Mouse (Mus musculus) layer of hippocampus, postnatal 14 days (tissue): Measurements from ENCODE around the gene Dtnbp1. TPM values are rescaled to one million over a fixed set of nuclear protein-coding genes. Genes with fewer than 3 reads are reported as not detected.

Experiments used
- DNase-seq, 2 experiments: peaks; one replicate each; pipeline ENCODE4 v3.0.0; 2021 to 2022; ENCODE audit warnings: low spot score in 2 of 2, mixed read lengths in 1 of 2
- long read RNA-seq, 2 experiments: library from polyadenylated mRNA; stranded (forward); transcript quantifications; one replicate each; pipeline ENCODE4 v2.0.0; 2021
- total RNA-seq, 2 experiments: library from RNA; stranded (reverse); gene quantifications; 2 replicates each; pipeline ENCODE4 v1.2.3; 2021

Gene Dtnbp1
- total RNA-seq, result 10 to 100 TPM; 72.4 to 75.9 TPM
- long read RNA-seq, experiment 1, transcript Dtnbp1-201 (10 exons, 1,362 nt), result major isoform, 68 of 116 reads
- long read RNA-seq, experiment 1, transcript Dtnbp1-206 (4 exons, 797 nt), result minor isoform, 17 of 116 reads
- long read RNA-seq, experiment 1, partial matches to known transcripts, result 1 of 116 reads
- long read RNA-seq, experiment 1, other reads (novel, unspliced or antisense), result 29 of 116 reads
- long read RNA-seq, experiment 2, transcript Dtnbp1-206 (4 exons, 797 nt), result minor isoform, 38 of 165 reads
- long read RNA-seq, experiment 2, transcript Dtnbp1-201 (10 exons, 1,362 nt), result major isoform, 84 of 165 reads
- long read RNA-seq, experiment 2, partial matches to known transcripts, result 9 of 165 reads
- long read RNA-seq, experiment 2, other reads (novel, unspliced or antisense), result 33 of 165 reads

DNA sequence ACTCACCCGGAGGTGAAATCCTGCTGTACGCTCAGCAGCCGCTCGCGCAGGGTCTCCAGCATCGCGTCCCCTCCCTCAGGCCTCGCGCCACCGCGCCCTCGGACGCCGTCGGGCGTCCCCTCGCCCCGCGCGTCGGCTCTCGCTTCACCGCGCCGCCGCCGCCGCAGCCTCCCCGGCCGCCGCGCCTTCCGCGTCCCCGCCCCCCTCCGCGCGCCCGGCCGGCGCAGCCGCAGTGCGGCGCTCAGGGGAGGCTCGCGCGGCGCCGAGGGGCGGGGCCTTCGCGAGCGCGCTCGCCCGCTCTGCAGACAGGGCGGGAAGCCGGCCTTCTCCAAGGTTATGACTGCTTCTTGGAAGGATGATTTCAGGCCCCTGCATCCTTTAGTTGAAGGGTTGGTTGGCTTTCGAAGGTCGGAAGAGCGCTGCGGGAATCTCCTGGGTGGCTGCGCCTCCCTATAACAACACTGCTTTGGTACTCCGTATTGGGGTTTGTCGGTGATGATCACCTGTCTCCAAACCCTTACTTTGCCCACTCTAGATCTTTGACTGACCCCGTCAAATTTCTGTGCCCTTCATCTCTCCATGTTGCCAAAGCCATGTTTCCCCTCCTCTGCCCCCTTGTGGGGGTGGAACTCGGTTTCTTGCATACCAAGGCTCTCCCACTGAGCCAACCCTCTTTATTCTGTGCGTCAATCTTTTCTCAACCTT, at the start of gene Dtnbp1:
Gene Dtnbp1, minus strand, starts transcription at position 237 of the 705 bp plus-strand sequence.
- DNase-seq, result peak; percentile 53 to 57

DNA sequence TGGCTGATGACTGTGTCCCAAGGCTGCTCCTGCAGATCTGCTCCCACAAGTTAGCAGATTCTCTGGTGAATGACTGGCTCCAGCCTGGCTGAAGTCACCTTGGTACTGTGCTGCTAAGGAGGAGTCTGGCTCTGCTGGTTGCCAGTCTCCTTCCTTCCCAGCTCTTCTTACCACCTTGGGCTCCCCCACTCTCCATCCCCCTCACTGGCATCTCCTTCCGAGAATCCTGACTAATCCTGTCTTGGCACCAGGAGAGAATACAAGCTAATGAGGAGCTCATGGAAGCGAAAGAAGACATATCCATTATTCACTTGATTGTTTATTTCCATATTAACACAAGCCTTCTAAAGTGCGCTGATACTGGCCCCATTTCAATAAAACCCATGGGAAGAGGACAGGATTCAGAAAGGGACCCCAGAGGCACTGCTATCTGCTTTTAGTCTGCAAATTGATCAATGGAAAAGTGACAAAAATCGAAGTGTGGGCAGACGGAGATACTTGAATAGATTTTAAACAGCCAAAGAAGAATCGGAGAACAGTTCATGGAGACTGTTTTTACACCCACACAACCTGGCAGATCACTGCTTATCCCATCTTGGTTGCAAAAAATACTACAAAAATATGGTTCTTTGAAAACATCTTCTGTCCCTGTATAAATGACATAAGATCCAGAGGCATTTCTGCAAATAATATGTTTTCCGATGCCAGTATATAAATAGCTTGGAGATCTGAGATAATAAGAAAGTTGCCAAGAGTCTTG, 47.5 kb upstream of the Dtnbp1 start:
- DNase-seq, result peak; percentile 35 to 75

DNA sequence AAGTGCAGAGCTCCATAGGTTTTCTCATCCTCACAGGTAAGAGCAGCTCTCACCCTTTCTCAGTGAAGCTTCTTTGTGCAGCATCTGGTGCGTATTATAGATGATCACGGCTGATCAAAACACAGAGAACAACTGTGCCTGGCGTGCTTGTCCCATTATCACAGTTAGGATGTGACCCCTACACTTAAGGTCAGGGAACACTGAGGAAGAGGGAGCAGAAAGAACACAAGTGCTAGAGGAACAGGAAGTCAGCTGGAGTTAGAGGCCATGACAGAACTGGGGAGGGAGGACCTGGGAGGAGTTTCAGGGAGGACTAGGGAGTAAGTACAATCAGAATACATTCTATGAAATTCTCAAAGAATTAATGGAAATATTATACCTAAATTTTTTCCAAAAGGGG, 41.5 kb upstream of the Dtnbp1 start:
- DNase-seq, result no peak

DNA sequence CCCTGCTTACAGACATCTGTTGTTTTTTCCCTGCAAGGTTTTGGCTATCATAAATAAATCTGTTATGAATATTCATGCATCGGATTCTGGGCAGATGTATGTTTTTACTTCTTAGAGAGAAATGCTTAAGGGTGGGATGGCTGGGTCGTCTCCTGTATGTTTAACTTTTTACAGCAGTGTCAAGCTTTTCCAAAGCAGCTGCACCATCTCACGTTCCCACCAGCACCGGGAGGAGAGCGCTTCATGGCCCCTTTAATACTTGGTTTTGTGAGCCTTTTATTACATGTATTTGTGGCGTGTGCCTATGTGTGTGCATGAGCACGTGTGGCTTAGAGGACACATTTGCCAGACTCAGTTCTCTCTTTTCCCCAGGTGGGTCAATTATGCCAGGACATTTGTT, 38.8 kb upstream of the Dtnbp1 start:
- no peak for DNase-seq

DNA sequence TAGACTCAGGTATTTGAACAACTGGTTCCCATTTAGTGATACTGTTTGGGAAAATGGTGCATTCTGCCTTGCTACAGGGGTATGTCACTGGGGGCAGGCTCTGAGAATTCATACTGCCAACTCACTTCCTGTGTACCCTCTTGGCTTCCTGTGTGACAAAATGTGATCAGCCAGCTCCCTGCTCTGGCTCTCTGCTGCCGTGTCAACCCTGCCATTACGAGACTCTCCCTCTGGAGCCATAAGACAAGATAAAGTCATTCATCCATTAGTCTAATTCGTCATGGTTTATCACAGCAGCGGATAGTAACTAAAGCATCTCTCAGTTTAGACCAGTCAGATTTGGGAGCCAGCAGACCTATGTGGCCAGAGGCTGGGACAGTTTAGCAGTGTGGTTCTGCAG, 38.2 kb upstream of the Dtnbp1 start:
- DNase-seq, result no peak

DNA sequence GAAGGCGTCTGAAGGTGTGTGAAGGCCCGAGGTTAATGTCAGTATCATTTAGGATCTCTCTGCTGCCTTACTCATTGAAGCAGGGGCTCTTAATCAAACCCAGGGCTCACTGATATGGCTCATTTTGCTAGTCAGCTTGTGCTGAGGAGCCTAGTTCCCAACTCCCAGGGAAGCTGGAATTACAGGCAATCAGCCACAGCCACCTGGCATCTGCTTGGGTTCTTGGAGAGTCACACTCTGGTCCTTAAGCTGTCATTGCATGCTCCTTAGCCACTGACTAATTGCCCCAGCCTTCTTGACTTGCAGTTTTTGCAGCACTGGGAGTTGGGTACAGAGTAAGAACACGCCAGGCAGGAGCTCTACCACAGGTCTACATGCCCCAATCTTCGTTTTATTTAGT, 34.5 kb upstream of the Dtnbp1 start:
- DNase-seq, result no peak

DNA sequence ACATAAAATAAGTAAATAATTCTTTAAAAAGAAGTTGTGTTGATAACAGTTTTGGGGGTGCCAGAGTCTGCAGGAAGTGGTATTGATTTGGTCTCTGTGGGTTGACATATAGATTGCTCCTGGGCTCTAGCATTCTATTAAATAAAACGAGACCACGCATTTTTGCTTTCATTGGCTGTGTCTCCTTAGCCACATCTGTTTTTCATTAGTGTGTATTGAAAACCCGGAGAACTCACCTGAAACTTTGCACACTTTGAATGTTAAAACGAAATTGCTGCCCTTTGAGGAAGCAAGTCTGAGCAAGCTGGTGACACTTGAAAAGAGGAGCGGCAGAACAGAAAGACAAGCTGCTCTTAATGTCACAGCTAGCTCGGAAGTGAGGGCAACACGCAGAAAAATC, 32.8 kb upstream of the Dtnbp1 start:
- DNase-seq, result no peak

DNA sequence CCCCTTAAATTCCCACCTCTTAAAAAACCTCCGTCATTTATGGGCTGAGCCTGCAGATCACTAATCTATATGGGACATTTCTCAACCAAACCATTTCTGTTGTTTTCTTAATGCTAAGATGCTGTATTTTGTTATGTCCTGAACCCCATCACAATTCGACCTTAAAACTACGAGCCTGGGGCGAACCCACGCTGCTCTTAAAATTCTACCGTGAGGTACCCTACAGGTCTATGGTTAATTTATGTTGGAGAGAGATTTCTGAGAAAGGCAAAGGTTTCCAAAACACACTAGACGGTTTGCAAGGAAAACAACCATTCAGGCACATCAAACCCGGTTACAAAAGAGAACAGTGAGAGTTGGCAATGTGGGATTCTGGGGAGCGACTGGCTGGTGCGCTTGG, 31.4 kb upstream of the Dtnbp1 start:
- DNase-seq, result no peak

DNA sequence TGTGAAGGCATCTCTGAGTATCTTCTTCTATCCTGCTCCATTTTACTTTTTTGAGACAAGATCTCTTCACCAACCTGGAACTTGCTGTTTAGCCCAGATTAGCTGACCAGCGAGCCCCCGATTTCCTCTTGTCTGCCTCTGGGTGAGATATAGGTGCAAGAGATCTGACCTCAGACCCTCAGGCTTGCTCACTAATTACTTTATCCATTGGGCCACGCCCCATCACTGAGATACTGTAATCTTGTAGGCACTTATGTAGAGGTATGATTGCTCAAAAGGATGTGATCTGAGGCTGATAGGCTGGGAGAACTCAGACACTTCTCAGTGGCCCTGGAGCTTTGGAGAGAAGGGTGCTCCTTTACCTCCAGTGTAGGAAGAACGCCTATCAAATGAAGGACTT, 30.5 kb upstream of the Dtnbp1 start:
- no peak for DNase-seq

DNA sequence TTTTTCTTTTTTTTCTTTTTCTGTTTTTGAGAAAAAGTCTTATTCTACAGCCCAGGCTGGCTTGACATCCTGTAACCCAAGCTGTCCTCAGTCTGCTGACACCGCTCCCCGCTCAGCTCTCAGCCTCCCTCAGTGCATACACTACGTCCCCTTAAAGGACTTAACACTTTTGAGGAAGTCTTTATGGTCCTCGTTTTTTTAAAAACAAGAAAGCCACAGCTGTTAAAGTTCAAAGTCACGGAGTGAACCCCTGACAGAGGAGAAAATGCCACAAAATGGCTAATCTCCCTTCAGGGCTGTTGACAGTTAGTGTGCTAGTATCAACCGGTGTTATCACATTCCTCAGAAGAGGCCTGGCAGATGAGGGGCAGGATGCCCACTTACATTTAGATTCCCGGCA, 29.8 kb upstream of the Dtnbp1 start:
- DNase-seq, result no peak

DNA sequence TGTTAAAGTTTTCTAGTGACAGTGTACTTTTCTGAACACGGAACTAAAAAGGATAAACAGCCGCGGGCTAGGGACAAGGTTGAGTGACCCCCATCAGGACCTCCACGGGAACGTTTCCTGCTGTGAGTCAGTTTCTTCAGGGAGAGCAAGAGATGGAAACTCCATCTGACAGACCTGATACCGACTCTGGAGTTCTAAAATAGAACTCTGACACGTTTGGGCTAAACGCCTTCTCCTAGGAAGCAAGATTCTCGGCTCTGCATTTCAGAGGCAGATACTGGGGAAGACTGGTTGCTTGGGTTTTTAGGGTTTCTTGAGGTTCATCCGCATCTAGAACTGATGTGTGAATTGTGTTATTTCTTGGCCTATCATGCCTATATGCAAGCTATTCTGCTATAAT, 29.4 kb upstream of the Dtnbp1 start:
- DNase-seq, result no peak

DNA sequence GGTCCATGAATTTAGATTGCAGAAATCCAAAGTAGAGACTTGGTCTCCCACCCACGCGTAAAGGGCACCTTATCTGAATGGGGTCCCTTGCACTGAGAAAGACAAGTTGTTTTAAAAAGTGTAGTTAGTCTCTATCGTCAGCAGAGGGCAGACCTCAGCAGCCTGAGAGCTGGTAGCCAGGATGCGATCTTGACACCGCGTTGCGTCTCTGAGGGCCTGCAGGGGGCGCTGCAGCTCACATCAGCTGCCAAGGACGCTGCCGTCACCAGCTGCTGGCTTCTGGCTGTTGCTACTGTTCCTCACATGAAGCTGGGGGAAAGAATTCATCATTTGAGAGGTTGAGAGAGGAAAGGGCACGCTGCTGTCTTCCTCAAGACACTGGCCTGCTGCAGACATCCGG, 28.9 kb upstream of the Dtnbp1 start:
- DNase-seq, result peak; percentile 88 to 91

DNA sequence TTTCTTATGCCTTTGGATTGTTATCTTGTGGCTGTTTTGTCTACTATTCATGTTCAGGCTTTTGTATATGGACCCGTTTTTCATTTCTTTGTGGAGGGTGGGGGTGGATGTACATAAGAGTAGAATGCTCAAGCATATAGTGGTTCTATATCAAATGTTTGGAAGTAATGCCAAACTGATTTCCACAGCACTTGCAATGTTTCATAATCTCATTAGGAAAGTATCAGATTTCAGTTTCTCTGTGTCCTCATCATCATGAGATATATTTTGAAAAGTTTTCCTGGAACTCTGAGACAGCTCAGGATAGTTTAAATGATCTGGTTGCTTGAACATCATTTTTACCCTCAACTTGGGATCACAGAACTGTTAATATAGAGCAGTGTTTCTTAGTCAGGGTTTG, 27.8 kb upstream of the Dtnbp1 start:
- no peak for DNase-seq

DNA sequence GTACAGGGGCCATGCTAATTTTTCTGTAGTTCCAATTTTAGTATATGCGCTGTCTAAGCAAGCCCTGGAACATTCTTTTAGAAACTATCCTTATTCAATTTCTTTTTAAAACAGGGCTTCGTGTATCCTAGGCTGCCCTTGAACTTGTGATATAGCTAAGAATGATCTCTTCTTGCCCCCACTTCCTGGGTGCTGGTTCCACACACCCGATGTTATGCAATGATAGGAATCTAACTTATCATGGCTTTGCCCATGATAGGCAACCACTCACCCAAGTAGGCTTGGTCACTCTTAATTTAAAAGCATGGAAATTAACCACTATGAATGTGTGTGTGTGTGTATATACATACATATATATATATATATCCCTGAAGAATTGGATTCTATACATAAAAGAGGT, 24.3 kb upstream of the Dtnbp1 start:
- no peak for DNase-seq

DNA sequence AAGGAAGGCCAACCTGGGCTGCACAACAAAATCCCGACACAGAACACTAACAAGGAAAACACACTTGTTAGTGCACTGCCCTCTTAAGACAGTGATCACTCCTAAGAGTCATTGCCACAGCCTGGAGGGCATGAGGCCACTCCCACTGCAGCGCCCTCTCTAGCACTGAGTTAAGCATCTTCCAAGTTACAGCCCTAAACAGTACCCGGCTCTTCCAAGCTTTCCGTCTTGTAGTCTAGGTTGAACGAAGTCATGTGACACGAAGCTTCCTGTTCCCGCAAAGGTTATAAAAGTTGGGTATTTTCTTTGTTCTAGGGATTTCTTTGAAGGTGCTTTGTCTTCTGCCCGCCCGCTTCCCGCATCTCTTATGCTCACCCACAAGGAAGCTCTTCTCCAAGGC, 22.9 kb upstream of the Dtnbp1 start:
- DNase-seq, result no peak

DNA sequence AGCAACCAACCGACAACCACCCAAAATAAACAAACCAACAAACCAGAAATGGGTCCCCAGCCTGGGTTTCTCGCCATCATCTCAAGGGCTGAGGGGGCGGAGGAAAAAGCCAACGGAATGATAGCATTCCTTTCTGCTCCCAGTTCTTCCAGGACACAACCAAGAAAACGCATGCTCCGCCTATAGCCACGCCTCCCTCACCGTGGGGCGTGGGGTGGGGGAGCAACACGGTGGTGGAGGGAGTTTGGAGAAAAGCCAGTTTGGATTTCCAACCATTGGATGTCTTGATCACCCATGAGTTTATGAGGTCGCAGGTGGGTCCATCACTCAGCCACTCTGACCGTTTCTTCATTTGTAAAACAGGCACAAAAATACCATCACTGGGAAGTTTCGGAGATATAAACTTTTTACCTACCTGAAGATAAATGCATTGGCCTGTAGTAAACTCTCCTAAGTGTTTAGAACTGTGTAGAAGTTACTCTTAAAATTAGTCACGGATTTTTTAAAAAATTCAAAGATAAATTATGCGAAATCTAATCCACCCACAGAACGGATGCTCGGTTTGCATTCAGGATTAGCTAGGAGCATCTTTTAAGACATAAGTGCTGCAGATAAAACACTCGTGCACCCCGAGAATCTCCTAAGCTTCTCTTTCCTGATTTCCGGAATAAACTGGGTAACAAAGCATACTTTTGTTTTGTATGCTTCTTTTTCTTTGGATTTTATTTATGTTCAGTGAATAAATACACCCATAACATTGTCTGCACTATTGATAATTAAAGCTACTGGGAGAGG, 21.6 kb upstream of the Dtnbp1 start:
- DNase-seq, result no peak

DNA sequence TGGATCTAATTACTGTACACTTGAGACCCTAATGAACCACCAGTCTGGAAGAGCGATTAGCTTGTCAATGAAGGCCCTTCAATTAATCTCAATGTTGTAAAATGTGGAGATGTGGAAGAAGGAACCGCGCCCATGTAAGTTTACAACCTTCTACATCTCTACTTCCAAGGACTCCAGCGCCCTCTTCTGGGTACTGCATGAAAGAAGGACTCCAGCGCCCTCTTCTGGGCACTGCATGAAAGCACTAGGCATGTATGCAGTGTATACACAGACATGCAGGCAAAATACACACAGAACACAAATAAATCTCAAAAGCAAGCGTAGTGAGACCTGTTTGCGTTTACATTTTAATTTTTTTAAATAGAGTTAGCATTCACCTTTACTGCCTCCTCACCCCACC, 6.2 kb upstream of the Dtnbp1 start:
- DNase-seq, result no peak

DNA sequence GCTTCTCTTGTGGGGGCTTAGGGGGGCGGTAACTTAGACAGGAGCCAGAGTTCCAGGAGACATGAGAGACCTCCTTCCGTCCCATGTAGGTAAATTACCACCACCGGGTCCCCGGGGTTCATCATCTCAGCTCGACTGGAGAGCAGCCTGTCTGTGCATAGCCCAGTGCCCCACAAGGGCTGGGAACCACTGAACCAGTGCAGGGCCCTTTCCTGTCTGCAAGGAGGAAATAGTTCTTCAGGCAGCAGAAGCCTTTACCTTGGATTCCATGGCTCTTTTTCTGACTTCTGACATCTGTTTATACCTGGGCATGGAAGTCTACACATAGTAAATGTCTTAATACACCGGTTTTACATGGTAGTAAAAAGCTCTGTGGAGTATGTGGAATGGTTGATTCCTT, 5.8 kb upstream of the Dtnbp1 start:
- no peak for DNase-seq

DNA sequence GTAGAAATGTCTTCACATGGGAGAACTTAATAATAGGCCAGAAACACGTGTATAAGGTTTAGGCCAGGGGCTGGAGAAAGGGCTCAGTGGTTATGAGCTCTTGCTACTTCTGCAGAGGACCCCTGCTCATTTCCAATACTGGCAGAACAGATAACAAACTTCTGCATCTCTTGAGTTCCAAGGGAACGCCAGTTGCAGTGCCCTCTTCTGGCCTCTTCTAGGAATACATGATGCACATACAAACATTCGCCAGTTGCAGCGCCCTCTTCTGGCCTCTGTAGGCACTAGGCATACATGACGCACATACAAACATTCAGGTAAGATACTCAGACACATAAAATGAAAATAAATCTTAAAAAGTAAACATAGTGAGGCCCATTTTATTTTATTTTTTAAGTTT, 4.5 kb upstream of the Dtnbp1 start:
- no peak for DNase-seq

DNA sequence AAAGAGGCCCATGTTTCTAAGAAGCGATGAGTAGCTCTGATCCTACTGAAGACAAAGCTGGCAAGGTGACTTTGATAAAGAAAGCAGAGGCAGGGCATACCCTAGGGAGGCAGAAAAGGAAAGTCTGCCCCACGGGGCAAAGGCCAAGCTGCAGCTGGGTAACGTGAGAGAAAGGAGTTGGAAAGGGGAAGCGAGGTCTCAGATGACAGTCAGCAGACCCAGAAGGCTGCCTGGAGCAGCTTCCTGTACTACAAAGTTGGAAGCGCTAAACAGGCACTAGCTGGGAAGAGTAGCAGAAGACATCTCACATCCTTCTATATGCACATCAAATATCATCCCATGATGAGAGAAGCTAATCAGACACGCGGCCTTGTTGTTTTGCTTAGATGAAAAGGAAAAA, 3.9 kb upstream of the Dtnbp1 start:
- DNase-seq, result no peak

DNA sequence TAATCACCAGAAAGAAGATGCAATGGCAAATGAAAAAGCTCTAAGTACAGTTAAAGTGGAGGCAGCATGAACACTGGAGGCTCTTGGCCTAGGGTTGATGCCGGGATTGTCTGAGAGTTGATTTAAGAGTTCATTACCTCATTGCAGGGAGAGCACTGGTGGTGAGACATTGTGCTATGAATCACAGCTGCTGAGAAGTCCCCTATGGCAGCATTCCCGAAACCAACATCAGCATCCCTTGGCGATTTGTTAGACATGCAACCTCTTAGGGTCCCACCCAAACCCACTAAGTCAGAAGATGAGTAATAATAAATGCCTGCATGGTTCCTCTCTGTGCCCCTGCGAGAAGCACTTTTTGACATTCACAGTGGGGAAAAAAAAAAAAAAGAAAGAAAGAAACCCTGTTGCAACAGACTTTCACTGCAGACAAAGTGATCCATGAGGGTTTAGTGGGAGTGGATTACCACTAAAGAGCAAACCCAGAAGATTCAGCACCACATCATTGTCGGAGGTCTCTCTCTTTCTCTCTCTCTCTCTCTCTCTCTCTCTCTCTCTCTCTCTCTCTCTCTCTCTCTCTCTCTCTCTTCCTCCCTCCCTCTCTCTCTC, 3.1 kb upstream of the Dtnbp1 start:
- DNase-seq, result no peak
